Mouse (Mus musculus) midbrain, embryonic 11.5 days (tissue): ENCODE measurements around the gene Zfp658. TPM values are rescaled to one million over a fixed set of nuclear protein-coding genes. Genes with fewer than 3 reads are reported as not detected.

ENCODE experiments used
- ATAC-seq: fragments of 200-750 bp; cut with Nextera tagmentation; 2 replicates; pipeline ENCODE4 v1.8.0; 2017; ENCODE audit warnings: moderate TSS enrichment, moderate library complexity; ENCODE audit not compliant: low FRiP score
- DNase-seq: peaks from one replicate; pipeline ENCODE4 v3.0.0; 2015; ENCODE audit warnings: low spot score; ENCODE audit errors: missing footprints
- H3K27ac ChIP-seq: fragments of 300-500 bp; sonication (generic); 2 replicates; pipeline ENCODE4 v1.5.1; 2014; ENCODE audit warnings: low read depth, low read length
- H3K27me3 ChIP-seq: fragments of 300-500 bp; sonication (generic); 2 replicates; pipeline ENCODE4 v1.6.1; 2014; ENCODE audit warnings: mild to moderate bottlenecking, low read length, moderate library complexity, mixed read lengths; ENCODE audit not compliant: control insufficient read depth, insufficient read depth
- H3K36me3 ChIP-seq: fragments of 300-500 bp; sonication (generic); 2 replicates; pipeline ENCODE4 v1.6.1; 2014; ENCODE audit warnings: mild to moderate bottlenecking, low read length, moderate library complexity, mixed read lengths; ENCODE audit not compliant: control insufficient read depth, insufficient read depth
- H3K4me1 ChIP-seq: fragments of 300-500 bp; sonication (generic); 2 replicates; pipeline ENCODE4 v1.6.1; 2014; ENCODE audit warnings: low read length; ENCODE audit not compliant: control insufficient read depth, insufficient read depth
- H3K4me2 ChIP-seq: fragments of 300-500 bp; sonication (generic); 2 replicates; pipeline ENCODE4 v1.6.1; 2014; ENCODE audit warnings: mild to moderate bottlenecking, moderate library complexity
- H3K4me3 ChIP-seq: fragments of 300-500 bp; sonication (generic); 2 replicates; pipeline ENCODE4 v1.5.1; 2014; ENCODE audit warnings: low read depth, low read length
- H3K9ac ChIP-seq: fragments of 300-500 bp; sonication (generic); 2 replicates; pipeline ENCODE4 v1.6.1; 2014; ENCODE audit warnings: low read length
- H3K9me3 ChIP-seq: fragments of 300-500 bp; sonication (generic); 2 replicates; pipeline ENCODE4 v1.6.1; 2016; ENCODE audit warnings: low read length; ENCODE audit not compliant: control insufficient read depth
- WGBS: fragments of 180-500 bp; shearing (Covaris S2); extraction: QIAGEN DNeasy Blood & Tissue Kit; methylation state at CpG from one replicate; pipeline ENCODE4 v1.1.7; 2014; 5-methylcytosine and 5-hydroxymethylcytosine counted together
- polyA plus RNA-seq: library from polyadenylated mRNA; unstranded; fragments of >200 nt; fragmentation: Nextera tagmentation; extraction: Ambion mirVana; gene quantifications from 2 replicates; pipeline ENCODE4 v1.2.1, GENCODE M21; 2014

The Zfp658 gene
- polyA plus RNA-seq, 1 experiment from 2014 or later, result 6.7 TPM

DNA sequence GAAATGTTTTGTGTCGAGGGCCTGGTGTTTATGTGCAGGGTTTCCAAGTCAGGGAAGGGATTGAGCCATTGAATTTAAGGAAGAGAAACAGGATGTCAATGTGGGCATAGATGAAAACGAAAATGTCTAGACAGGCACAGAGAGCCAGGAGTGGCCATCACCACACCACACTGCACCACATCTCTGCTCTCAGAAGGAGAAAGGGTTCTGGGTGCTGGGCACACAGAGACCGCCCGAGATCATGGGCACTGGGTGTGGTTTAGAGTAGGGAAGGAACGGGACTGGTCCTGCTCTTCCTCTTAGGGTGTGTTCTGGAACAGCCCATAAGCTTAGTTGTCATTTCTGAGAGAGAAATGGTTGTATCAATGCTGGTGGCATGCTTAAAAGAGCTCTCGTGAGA is 1.2 kb downstream of the Zfp658 start:
- peak overlapping the region; percentile 65 for H3K4me2 ChIP-seq
- peak overlapping the region; percentile 60 for H3K4me3 ChIP-seq
- H3K9me3 ChIP-seq, result no peaks in the 10 kb centered on the region
- 57% methylated on average over 6 of the region's 6 CpGs for WGBS
- H3K27me3 ChIP-seq, result no peaks in the 10 kb centered on the region
- no peak overlapping the region for H3K27ac ChIP-seq
- peaks cover 9% of the 10 kb centered on the region for H3K4me1 ChIP-seq
- no peak for ATAC-seq
- no peak for DNase-seq
- peaks cover 7% of the 10 kb centered on the region; the same call in 1 of the 2 replicates for H3K36me3 ChIP-seq
- peak overlapping the region; percentile 76; the same call in 1 of the 2 replicates for H3K9ac ChIP-seq

DNA sequence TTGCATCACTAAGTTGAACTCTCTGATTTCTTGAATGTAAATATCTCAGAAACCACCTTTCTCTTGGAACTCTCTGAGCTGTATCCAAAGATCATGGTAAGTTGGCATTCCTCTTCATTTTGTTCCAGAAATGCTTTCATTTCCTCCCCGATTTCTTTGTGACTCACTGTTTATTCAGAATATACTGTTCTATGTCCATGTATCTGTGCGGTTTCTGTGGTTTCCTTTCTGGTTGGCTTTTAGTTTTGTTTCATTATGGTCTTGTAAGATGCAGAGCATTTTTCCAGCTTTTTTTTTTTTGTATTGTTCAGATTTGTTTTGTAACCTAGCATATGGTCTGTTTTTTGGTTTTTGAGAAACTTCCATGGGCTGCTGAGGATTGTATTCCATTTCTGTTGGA is 9.2 kb downstream of the Zfp658 start:
- no peak overlapping the region for H3K27ac ChIP-seq
- no peaks in the 10 kb centered on the region; the same call in 1 of the 2 replicates for H3K9me3 ChIP-seq
- H3K9ac ChIP-seq, result no peak overlapping the region
- DNase-seq, result no peak
- H3K4me3 ChIP-seq, result no peak overlapping the region
- peaks cover 22% of the 10 kb centered on the region for H3K36me3 ChIP-seq
- H3K4me2 ChIP-seq, result no peak overlapping the region
- no peaks in the 10 kb centered on the region for H3K27me3 ChIP-seq
- WGBS, result 89% methylated on average over 2 of the region's 2 CpGs
- H3K4me1 ChIP-seq, result no peaks in the 10 kb centered on the region
- ATAC-seq, result no peak

DNA sequence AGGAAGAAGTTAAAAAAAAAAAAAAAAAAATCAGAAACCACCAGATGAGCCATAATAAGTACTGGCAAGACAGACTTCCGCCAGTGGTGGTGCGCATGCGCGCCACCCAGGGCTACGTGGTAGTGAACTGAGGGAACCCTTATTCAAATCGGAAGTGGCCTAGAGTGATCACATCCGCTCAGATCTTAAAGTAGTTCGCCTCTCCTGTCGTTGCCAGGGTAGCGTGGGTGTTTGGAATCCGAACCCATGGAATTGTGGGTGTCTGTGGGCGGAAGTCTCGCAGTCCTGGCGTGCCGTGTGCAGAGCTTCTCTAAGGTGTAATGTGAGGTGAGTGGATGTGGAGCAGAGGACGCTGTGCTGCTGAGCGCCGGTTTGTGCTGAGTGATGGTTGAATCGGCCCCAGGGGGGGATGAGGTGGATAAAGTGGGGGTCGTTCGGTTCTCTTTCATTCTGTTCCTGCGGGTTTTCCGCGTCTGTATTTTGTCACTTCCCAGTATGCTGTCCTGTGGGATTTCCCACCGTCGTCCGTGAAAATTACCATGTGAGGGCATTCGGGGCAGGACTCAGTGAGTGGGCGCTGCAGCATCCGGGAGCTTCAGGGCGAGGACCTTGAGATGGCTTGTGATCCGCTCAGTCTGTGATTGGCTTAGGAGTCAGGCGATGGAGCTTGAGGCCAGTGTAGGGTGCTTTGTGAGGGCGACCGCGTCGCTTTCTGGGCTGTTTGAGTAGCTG is 17.6 kb downstream of the Zfp658 start, which contains the start of gene Zfp719:
Zfp719 (plus strand) TSS at position 171 of the 732 bp plus-strand sequence.
- Histone ChIP-seq H3K27me3 (no peaks in the 10 kb centered on the region), H3K9ac (peak within 1 kb of the TSS; percentile 80), H3K9me3 (no peaks in the 10 kb centered on the region), H3K36me3 (peaks cover 4% of the 10 kb centered on the region), H3K27ac (peak within 1 kb of the TSS; percentile 79), H3K4me2 (peak within 1 kb of the TSS; percentile 67), H3K4me1 (peaks cover 8% of the 10 kb centered on the region), H3K4me3 (peak within 1 kb of the TSS; percentile 82)
- ATAC-seq (peak; percentile 96), DNase-seq (peak; percentile 99)
- WGBS, result under 1% methylated on average over 37 of the region's 37 CpGs

DNA sequence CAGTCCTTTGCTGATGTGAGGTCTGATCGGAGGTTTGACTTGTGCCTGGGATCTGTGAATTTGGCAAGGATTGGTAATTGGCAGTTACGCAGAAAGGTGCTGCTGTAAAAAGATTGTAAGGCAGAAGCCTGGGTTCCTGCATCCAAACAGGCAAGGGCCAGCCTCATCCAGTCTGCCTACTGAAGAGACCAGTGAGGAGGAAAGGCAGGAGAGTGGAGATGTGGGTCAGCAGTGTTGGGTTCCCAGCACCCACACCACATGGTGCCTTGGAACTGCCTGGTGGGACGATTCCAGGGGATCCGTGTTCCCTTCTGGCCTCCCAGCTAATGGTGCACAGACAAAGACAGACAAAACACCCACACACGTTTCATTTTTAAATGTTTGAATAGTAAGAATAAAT is 18.5 kb downstream of the Zfp658 start:
- Histone ChIP-seq H3K36me3 (peaks cover 12% of the 10 kb centered on the region), H3K27ac (no peak overlapping the region), H3K4me1 (peaks cover 8% of the 10 kb centered on the region), H3K9ac (peak overlapping the region; percentile 80), H3K4me3 (peak overlapping the region; percentile 82), H3K4me2 (peak overlapping the region; percentile 67), H3K9me3 (no peaks in the 10 kb centered on the region), H3K27me3 (no peaks in the 10 kb centered on the region)
- DNase-seq, result no peak
- no peak for ATAC-seq
- WGBS, result 65% methylated on average over 5 of the region's 5 CpGs

DNA sequence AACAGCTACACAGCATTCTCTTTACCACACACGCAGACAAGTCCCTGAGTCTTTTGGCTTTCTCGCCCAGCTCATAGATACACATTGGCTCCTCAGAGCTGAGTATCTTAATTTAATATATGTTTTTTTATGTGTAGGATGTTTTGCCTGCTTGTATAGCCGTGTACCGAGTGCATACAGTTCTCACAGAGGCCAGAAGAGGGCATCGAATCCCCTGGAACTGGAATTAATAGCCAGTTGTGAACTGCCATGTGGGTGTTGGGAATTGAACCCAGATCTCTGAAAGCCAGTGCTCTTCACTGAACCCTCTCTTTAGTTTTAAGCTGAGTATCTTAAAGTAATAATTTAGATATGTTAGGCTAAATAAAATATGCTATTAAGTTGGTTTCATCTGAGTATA is 22.7 kb downstream of the Zfp658 start:
- WGBS, result 94% methylated on average over 5 of the region's 5 CpGs
- H3K9ac ChIP-seq, result no peak overlapping the region
- peaks cover 8% of the 10 kb centered on the region for H3K4me1 ChIP-seq
- DNase-seq (no peak), ATAC-seq (no peak)
- no peaks in the 10 kb centered on the region for H3K27me3 ChIP-seq
- H3K4me2 ChIP-seq, result no peak overlapping the region
- H3K4me3 ChIP-seq, result no peak overlapping the region
- no peaks in the 10 kb centered on the region for H3K9me3 ChIP-seq
- H3K36me3 ChIP-seq, result peaks cover 34% of the 10 kb centered on the region
- H3K27ac ChIP-seq, result no peak overlapping the region

DNA sequence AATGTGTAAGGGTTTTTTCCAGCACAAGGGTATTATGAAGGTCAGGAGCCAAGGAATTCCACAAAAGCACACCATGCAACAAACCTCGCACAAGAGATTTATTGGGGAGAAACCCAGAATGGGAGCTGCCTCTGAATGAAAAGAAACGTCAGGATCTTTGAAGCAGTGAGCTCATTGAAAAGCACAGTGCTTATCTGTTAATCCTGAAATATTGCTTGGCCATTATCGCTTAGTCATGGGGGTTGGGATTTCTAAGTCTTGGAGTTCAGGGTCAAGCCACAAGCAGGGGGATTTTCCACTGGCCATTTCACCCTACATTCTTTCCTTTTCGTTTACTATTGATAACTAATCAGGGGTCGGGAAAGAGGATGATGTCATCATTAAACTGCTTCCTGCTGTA is 39.8 kb downstream of the Zfp658 start:
- ATAC-seq (0 out of 2 replicates have a peak, but pooled peaks have one; percentile 8), DNase-seq (no peak)
- Histone ChIP-seq H3K9ac (no peak overlapping the region), H3K4me3 (no peak overlapping the region), H3K36me3 (no peaks in the 10 kb centered on the region), H3K27me3 (no peaks in the 10 kb centered on the region), H3K27ac (no peak overlapping the region), H3K4me1 (peaks cover 11% of the 10 kb centered on the region), H3K9me3 (no peaks in the 10 kb centered on the region), H3K4me2 (no peak overlapping the region)
- 18% methylated on average over 5 of the region's 5 CpGs for WGBS

DNA sequence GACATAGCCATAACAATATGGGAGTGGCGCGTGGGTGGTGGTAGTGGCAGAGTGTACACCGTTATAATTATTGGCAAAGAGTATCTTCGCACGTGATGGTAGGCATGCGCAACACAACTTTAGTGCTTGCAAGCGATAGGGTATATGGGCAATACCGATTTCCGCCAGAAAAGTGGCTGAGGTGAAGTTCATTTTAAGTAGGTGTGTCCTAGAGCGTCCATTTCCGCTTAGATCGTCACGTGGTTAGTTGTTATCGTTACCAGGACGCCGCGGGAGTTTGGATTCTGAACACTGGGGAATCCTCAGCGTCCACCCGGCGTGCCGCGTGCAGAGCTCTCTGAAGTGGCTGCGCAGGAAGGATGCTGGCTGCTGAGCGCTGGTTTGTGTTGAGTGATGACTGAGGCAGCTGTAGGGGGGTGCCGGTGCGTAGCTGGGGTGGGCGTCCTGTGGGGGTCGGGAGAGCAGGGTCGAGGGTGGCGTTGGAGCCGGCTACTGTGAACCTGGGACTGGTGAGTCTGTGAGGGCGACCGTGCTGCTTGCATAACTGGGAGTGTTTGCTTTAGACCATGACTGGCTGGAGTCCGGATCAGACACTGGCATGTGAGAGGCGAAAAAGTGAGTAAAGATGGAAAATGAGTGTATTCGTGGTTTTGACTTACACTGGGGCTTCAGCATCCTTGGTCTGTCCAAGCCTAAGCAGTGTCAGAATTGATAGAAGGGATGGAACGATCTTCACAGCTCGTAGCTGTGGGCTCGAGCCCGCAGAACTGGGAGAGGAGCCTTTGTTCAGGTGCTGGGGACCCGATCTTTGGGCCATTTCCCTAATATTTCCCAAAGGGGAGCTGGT is 45.1 kb downstream of the Zfp658 start, which contains the start of gene Zfp819:
Zfp819 (plus strand) TSS at position 274 of the 847 bp plus-strand sequence.
- WGBS, result 15% methylated on average over 41 of the region's 41 CpGs
- DNase-seq, result peak; percentile 95
- H3K9me3 ChIP-seq, result no peaks in the 10 kb centered on the region
- H3K4me1 ChIP-seq, result peaks cover 10% of the 10 kb centered on the region
- peak; percentile 86 for ATAC-seq
- no peaks in the 10 kb centered on the region for H3K36me3 ChIP-seq
- peak within 1 kb of the TSS; percentile 43 for H3K4me3 ChIP-seq
- H3K9ac ChIP-seq, result peak within 1 kb of the TSS; percentile 53
- H3K4me2 ChIP-seq, result peak within 1 kb of the TSS; percentile 77
- no peaks in the 10 kb centered on the region for H3K27me3 ChIP-seq
- H3K27ac ChIP-seq, result no peak within 1 kb of the TSS

DNA sequence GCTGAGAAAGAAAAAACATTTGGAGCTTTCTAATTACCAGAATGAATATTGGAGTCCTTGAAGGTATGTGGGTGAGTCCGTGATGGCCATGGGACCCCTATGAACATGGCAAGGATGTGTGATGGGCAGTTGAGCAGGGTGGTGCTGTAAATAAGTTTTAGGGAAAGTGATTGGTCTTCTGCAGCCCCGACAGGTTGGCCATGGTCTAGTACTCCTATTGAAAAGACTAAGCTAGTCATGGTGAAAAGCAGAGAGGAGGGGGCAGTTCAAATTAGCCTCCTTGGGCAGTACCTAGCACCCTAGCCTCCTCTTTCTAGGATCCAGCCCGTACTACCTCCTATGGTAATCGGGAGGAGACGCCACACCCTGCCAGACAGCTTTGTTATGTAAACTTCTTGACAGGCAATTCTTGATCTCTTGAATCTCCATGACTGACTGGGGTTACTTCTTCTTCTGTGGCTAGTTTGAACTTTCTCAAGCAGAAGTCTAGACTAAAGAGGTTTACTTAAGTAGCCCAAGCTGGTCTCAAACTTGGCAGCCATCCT is 45.8 kb downstream of the Zfp658 start:
- Histone ChIP-seq H3K27me3 (no peaks in the 10 kb centered on the region), H3K9ac (peak overlapping the region; percentile 53; the same call in 1 of the 2 replicates), H3K9me3 (no peaks in the 10 kb centered on the region), H3K4me2 (peak overlapping the region; percentile 77), H3K27ac (no peak overlapping the region), H3K4me3 (no peak overlapping the region), H3K36me3 (no peaks in the 10 kb centered on the region), H3K4me1 (peaks cover 4% of the 10 kb centered on the region; the same call in 1 of the 2 replicates)
- ATAC-seq, result no peak
- no peak for DNase-seq
- 51% methylated on average over 5 of the region's 5 CpGs for WGBS
